Mouse (Mus musculus) cerebellum, adult 8-10 months (tissue): ENCODE measurements around the gene Memo1.

Experiments
- DNase-seq: peaks from one replicate; pipeline ENCODE4 v3.0.0; 2022

The Memo1 gene

DNA sequence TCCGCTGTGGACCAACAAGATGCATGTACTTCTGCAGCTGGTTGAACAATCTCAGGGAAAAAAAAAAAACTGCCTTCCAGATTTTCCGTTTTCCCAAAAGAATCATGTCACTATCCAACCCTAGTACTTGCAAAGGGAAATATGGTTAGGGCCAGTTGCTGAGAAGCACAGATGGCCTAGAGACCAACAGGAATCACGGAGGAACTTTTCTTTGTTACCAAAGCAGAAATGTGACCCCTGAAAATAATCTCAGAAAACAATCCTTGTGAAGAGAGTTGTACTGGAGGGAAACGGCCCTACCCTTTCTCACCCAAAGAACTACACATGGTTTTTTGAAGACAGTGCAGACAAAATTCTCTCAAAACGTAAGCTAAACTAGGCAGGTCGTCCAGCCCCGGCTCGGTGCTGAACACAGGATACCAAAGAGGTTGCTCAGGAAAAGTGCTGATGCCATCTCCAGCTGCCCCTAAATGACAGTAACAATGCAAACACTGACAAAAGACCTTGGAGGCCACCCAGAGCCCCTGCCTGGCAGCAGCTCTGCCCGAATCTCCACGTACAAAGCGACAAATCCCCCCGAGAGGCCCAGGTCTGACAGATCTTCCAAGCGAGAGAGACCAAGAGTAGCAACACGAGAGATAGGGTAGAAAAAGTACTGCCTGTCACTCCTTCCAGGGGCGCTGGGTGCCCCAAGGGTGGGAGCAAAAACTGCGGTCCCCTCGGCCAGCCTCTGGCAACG lies 1.5 kb downstream of the Memo1 start:
- no peak for DNase-seq

DNA sequence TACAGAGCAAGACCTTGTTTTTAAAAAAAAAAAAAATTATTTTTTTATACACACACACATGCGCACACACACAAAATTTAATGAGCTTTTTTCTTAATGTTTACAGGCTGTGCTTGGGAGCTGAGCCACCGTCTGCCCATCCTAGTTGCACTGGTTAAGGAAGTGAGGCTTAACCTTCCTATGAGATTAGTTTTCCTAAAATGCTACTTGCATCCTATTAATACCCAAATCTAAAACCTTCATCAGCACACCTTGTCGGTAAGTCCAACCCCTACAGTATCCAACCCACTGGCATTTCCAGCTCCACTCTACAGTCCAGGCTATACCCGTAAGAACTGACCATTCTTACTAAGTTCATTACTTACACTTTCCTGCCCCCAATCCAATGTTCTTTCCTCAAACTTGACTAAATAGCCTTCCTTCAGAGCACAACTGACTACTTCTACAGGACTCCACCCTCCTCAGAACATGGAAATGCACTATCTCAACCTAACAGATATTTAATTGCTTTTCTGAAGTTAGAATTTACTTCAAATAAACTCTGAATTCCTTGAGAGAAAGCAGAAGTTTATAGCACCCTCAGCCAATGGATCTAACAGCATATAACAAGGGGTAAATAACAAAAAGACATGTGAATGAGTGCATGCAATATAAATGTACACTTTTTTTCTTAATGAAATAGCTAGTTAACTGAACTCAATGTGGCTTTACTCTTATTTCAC lies 3.5 kb downstream of the Memo1 start:
- no peak for DNase-seq

DNA sequence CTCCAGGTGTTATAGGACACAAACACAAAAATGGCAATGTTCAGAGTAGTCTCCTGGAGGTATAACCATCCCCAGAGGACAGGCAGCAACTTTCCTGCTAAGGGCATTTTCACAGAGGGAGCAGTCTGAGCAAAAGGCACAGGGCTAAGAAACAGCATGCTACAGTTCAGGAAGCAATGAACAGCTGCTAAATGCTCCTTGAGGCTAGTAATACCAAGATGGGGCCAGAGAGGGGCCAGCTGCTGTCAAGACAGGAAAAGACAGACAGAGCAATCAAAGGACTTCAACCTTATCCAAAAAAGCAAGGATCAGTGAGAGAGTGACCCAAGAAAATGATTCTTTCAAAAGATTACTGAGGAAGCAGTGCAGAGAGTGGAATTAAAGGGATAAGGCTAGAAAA lies 4.5 kb downstream of the Memo1 start:
- DNase-seq, result no peak

DNA sequence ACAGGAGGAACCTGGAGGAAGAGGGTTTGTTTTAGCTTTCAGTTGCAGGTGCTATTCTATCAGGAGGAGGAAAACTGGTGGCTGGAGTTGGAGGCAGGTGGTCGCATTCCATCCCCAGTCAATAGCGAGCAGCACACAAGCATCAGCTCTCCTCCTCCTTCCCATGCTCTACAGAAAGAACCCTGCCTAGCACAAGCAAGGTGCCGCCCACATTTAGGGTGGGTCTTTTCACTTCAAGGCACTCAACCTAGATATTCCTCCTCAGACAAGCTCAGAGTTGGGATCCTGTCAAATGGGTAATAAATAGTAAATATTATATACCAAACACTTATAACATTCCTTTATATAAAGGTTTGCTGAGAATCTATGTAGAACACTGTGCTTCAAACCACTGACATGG lies 5.1 kb downstream of the Memo1 start:
- no peak for DNase-seq

DNA sequence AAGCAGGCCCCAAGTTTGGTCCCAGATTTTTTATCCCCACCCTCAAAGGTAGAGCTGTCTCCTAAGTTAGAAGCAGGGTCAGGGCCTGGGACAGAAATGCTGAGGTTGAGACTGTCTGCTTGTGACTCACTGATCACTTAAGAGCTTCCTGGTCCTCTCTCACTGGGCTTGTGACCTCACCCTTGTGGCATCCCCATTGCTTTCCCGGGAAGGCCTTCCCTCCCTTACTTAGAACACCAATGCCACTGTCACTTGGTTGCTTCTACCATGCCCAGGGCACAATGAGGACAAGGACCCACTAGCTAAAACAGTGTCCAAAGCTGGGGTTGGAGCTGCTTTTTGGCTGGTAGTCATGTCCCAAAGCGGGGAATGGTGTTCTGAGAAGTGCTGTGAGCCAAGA lies 6.7 kb downstream of the Memo1 start:
- DNase-seq, result no peak

DNA sequence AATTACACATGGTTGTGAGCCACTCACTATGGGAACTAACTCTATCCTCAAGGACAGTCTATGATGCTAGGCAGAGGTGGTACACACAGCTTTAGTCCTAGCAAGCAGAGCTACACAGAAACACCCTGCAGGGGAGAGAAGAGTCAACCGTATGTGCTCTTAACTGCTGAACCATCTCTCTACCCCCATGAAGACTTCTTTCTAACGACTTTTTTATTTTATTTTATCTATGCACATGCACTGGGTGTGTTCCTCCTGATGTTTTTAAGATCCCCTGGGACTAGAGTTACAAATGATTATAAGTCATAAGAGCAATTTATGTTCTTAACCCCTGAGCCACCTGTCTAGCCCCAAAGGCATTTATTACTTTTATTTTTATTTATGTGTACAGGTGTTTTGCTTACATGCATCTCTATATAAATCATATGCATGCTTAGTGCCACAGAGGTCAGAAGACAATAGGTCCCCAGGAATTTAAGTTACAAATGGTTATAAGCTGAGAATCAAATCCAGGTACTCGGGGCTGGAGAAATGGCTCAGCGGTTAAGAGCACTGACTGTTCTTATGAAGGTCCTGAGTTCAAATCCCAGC lies 9.1 kb downstream of the Memo1 start:
- no peak for DNase-seq

DNA sequence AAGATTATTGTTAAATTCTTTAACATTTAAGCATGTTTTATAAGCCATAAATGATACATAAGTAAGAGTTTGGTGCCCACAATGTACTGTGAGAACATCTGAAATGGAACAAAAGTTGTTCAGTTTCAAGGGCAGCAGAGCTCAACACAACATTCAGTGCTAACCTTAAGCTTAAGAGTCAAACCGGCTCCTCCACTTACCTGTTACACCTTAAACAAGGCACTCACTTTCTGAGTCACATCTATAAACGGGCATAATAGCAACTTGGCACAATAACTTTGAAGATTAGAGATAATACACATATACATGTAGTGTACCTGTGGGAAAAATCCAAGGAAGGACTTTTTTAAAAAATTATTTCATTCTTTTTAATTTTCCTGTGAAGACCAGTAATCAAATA lies 9.6 kb downstream of the Memo1 start:
- DNase-seq, result no peak

DNA sequence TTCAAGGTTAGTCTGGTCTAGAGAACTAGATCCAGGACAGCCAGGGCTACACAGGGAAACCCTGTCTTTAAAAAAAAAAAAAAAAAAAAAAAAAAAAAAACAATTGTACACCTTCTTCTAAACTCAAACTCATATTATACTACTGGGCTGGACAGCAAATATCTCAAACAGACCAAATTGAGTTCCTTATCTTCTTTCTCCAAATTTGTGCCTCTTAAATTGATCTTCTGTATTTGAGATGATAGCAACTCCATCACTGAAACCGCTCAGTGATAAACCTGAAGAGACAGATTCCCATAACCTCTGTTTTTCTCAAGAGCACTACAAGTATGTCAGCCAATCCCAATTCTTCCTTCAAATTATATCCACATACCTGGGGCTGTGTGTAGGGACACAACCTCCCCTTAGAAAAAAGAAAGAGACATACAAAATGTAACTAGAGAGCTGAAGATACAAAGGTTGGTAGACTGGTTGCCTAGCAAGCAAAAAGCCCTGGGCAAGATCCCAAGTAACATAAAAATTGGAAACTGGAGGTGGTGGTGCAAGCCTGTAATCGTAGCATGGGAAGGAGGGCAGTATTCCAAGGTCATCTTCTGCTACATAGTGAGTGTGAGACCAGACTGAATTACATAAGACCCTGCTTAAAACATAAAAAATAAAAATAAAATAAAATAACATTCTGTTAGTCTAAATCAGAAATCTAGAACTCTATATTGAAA lies 10.8 kb downstream of the Memo1 start:
- DNase-seq, result no peak

DNA sequence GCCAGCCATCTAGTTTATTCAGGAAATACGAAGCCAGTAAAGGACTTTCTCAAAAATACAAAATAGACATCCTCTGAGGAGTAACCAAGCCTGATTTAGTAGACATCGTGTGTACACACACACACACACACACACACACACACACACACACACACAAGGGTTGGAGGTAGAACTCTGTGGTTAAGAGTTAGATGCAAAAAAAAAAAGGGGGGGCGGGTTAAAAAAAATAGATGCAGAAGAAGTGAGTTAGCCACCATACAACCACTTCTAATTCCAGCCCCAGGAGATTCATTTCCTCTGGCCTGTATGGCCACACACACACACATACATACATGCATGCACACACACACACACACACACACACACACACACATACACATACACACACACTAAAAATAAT lies 13.3 kb downstream of the Memo1 start:
- no peak for DNase-seq

DNA sequence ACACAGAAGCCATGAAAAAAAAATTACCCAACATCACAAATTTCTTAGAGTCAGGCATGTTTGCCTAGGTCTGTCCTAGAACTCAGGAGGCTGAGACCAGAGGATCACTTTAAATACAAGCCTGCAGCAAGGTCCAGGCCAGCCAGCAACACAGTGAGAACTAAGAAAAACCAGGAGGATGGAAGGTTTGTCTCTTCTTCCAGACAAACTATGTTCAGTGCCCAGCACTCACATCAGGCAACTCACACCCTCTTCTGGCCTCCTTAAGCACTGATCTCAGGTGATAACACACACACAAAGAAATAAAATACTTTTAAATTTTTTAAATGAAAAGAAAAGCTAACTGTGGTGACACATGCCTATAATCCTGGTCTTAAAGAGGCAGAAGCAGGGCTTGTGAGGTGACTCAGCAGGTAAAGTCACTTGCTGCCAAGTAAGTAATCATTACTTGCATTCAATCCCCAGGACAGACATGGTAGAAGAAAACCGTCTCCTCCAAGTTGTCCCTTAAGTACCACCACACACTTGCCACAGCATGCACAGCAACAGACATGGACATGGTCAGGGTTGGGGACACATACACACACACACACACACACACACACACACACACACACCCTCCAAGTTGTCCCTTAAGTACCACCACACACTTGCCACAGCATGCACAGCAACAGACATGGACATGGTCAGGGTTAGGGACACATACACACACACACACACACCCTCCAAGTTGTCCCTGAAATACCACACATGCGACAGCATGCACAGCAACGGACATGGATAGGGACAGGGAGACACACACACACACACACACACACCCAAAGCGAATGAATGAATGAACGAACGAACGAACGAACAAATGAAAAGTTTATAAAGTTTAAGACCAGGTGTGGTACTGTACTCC lies 16.1 kb downstream of the Memo1 start:
- no peak for DNase-seq

DNA sequence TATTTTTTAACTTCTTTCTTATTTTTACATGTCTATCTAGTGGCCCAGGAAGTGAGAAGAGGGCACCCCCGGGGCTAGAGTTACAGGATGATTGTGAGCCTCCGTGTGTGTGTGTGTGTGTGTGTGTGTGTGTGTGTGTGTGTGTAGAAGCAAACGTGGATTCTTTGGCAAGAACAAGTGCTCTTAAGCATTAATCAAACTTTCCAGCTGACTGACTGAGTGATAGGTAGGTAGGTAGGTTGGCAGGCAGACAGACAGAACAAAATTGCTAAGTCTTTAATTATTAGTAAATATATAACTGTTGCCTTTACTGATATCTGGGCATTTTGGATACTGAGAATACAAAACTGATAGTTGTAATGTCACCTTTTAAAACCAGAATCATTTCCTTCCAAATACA lies 20.9 kb downstream of the Memo1 start:
- no peak for DNase-seq

DNA sequence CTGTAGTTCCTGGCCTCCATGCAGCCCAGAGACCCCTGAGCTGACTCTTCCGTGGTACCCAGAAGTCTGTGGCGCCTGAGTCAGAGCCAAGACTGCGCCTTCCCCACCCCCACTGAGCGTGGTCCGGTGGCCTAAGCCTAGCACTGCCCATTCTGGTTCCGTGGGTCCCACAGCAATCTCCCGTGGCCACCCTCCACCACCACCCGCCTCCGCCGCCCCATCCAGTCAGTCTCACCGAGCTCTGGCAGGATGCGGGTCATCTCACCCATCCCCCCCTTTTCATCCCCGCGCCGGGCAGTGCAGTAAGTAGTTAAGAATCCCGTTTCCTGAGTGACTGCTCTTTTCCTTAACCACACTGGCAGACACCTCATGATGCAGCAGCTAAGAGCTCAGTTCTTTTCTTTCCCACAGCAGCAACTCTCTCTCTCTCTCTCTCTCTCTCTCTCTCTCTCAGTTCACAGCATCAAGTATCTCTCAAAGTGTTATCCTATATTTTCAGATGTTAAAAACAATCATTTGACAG lies 22.6 kb downstream of the Memo1 start:
- no peak for DNase-seq

DNA sequence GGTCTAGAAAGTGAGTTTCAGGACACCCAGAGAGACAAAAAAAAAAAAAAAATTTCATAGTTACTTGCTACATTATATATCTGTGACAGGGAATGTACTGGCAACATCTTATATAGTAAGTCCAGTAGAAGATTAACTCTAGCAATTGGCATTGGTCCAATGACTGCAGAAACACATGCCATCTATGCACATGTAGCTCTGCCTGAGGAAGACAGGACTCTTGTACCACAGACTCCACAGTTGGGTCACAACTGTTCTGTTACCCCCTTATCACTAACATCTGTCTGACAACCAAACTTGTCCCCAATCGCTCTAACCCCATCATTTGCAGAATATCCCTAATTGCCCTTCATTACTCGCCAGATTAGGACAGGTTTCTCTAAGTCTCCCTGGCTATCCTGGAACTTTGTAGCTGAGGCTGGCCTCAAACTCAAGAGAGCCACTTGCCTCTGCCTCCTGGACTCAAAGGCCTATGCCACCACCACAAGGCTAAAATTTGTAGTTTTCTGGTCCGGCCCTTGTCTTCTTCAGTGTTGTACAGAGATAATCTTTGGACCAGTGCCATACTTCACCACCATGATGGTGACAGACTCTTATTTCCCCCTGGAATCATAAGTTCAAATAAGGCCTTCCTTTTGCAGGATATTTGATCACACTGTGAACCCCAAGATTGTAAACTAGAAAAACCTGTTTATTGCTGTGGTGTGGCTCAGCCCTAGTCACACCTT lies 23.6 kb downstream of the Memo1 start:
- DNase-seq, result no peak

DNA sequence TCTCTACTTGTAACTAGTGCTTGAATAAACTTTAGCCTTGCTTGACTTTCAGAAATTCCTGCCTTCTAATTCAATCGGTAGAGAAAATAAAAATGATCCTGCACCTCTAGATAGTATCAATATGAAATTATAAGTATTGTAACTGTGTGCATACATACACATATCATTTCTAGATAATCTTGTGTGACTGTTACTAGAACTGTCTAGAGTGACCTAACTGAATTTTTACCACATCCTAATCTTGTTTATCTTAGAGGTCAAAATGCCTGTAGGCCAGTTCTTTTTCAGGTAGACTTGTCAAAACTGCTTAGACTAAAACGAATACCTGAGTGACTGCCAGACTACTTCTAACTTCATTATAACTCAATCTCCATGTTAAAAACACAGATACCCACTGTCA lies 25.1 kb downstream of the Memo1 start:
- DNase-seq, result no peak

DNA sequence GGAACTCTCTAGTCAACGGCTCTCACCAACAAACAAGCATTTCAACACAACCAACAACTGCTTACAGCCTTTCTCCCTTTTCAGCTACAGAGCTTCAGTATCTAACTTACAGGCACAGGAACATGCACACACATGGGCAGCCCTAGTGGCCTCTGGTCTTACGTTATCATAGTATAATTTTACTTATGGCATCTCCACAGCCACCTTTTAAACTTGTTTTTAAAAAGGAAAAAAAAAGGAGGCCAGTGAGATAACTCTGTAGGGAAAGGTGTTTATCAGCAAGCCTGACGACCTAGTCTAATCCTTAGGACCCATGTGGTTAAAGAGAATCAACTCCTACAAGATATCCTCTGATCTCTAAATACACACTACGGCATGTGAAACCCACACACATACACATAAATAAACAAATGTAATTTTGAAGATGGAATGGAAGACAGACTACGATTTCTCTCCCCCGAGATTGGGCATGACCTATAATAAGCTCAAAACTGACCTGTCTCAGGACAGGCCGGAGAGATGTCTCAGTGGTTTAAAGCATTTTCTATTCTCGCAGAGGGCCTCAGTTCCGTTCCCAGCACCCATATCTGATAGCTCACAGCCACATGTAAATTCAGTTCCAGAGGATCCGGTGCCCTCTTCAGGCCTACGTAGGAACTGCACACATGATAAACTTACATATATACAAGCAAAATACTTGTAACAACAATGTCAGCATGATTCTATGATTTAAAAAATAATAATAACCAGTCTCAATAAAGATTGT lies 27.7 kb downstream of the Memo1 start:
- DNase-seq, result no peak

DNA sequence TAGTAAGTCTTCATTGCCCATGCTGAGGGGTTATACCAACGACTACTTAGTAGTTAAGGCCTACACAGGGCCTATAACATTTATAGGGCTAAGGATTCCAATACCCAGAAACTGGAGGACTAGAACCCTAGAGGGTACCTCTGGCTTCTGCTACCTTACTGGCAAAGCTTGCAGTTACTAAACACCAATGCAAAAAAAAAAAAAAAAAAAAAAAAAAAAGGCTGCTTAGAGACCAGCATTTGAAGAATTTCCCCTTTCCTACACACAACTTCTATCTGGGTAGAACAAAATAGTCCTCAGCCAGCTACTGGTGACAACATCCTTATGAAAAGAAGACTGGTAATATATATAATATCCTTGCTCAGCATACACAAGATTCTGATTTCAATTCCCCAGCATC lies 29.7 kb downstream of the Memo1 start:
- DNase-seq, result no peak

DNA sequence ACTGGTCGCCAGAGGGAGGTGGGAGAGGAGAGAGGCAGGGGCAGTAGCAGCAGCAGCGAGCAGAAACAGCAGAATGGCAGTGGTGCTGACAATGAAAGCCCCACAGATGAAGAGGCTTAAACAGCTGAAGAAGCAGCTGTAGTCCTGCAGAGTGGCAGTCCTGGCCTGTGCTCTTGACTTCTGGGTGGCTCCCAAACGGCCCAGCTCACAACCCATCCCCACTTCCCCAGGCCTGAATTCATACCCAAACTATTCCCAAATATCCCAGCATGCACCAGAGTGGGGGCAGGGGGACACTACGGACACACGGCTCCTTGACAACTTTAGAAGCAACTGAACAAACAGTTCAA lies 30.2 kb downstream of the Memo1 start:
- no peak for DNase-seq

DNA sequence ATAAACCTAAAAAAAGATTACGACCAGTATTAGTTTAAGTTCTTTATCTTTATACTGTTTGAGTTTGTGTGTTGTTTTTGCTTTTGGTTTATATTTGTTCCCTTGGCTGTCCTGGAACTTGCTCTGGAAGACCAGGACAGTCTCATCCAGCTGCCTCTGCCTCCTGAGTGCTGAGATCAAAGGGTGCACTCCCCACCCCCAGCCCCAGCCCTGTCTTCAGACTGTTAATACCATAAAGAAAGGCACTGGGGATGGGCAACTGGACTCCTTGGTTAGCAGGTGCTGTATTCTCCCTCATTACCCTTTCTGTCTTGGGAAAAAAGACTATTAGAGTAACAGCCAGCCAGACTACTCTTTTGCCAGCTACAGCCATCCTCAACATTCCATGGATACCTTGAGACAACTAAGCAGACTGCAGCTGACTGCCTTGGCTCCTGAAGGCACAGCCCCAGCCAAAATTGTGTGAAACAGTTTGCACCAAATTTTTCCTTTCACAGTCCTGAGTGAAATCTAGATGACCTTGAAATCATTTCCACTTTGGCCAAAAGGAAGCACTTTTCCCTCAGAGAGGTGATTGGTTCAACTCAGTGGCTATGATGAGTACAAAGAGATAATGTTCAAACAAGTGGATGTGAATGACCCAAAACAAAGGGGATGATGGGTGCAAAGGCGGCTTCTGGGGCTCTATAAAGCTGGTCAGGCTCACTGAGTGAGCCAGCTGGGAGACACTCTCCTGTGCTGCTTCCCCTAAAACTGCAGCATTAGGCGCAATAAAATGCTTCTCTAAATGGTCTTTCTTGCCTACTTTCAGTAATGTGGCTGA lies 30.8 kb downstream of the Memo1 start:
- DNase-seq, result no peak

DNA sequence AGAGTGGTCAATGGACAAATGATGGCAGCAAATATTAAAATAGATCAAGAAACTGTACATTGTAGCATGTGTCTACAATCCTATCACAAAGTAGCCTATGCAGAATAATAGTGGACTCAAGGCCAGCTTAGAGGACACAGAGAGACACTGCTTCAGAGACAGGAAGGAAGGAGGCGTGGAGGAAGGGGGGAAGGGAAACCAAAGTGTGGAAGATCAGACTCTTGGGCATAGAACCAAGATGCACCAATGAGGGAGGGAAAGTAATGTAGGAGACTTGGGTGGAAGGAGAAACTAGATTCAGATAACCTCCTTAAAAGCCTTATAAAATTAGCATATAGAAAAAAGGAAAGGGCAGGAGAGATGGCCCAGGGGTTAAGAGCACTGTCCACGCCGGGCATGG lies 32.9 kb downstream of the Memo1 start:
- DNase-seq, result no peak

DNA sequence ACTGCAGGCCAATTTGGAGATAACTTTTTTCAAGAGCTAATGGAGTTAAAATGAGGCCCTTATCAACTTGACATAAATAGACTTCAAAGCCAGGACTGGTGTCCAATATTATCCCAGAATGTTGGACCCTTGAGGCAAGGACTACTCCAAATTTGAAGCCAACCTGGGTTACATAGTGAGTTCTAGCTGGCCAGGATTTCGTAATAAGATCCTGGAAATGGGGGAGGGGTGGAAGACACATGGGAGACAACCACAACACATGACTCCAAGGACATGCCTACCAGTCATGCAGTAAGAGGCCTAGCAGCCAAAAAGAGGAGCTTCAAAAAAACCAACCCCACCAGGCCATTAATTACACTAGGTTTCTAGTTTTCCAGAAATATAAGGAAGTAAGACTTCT lies 50.0 kb downstream of the Memo1 start:
- DNase-seq, result no peak
